Mouse (Mus musculus): ENCODE measurements around the gene Stx1a. TPM values are rescaled to one million over a fixed set of nuclear protein-coding genes. Genes with fewer than 3 reads are reported as not detected.

Stx1a gene
- total RNA-seq, 2 experiments from 2014 or later, result 157 to 160 TPM

- DNase-seq (ENCODE audit: low spot score in 2 of 2), result no peak
These were observed 15.3 kb upstream of the Stx1a start for GRCm38 (mm10) chr5:135007802-135008571.

GRCm38 (mm10) chr5:135008671-135009589 lies 14.4 kb upstream of the Stx1a start, which contains the start of gene Abhd11:
Gene Abhd11 (plus strand): TSS chr5:135009152.
- peak; percentile 93 to 98 for DNase-seq (ENCODE audit: low spot score in 2 of 2)

- peak in 1 of 2 experiments; percentile 83 for DNase-seq (ENCODE audit: low spot score in 2 of 2)
These were observed 13.5 kb upstream of the Stx1a start for GRCm38 (mm10) chr5:135009590-135010319.

GRCm38 (mm10) chr5:135010320-135010709 lies 13.0 kb upstream of the Stx1a start:
- no peak for DNase-seq (ENCODE audit: low spot score in 2 of 2)

- no peak for DNase-seq (ENCODE audit: low spot score in 2 of 2)
These were observed 12.2 kb upstream of the Stx1a start for GRCm38 (mm10) chr5:135010841-135011743.

GRCm38 (mm10) chr5:135011809-135012613 lies 11.3 kb upstream of the Stx1a start:
- no peak for DNase-seq (ENCODE audit: low spot score in 2 of 2)

- peak; percentile 65 to 72 for DNase-seq (ENCODE audit: low spot score in 2 of 2)
These were observed 10.4 kb upstream of the Stx1a start for GRCm38 (mm10) chr5:135012671-135013441.

GRCm38 (mm10) chr5:135015497-135015896 lies 7.8 kb upstream of the Stx1a start:
- peak; percentile 91 for DNase-seq (ENCODE audit: low spot score in 2 of 2)

GRCm38 (mm10) chr5:135016224-135016759 lies 7.0 kb upstream of the Stx1a start:
- DNase-seq (ENCODE audit: low spot score in 2 of 2), result no peak

- peak in 1 of 2 experiments; percentile 47 for DNase-seq (ENCODE audit: low spot score in 2 of 2)
These were observed 1.5 kb upstream of the Stx1a start for GRCm38 (mm10) chr5:135021814-135022213.

- DNase-seq (ENCODE audit: low spot score in 2 of 2), result no peak
These were observed 1.5 kb downstream of the Stx1a start for GRCm38 (mm10) chr5:135024665-135025224.

GRCm38 (mm10) chr5:135025899-135026298 lies 2.6 kb downstream of the Stx1a start:
- DNase-seq (ENCODE audit: low spot score in 2 of 2), result no peak

GRCm38 (mm10) chr5:135029007-135029854 lies 5.9 kb downstream of the Stx1a start:
- peak in 1 of 2 experiments; percentile 54 for DNase-seq (ENCODE audit: low spot score in 2 of 2)

- no peak for DNase-seq (ENCODE audit: low spot score in 2 of 2)
These were observed 9.3 kb downstream of the Stx1a start for GRCm38 (mm10) chr5:135032581-135032980.

- no peak for DNase-seq (ENCODE audit: low spot score in 2 of 2)
These were observed 11.3 kb downstream of the Stx1a start for GRCm38 (mm10) chr5:135034593-135034992.

- DNase-seq (ENCODE audit: low spot score in 2 of 2), result no peak
These were observed 12.5 kb downstream of the Stx1a start for GRCm38 (mm10) chr5:135035608-135036359.

Measured in layer of hippocampus, postnatal 14 days (tissue).